Mouse (Mus musculus): Measurements from ENCODE around the gene Prrc2b.

The Prrc2b gene

GRCm38 (mm10) chr2:32150924-32151659 is at the start of gene Prrc2b:
Gene Prrc2b (plus strand): TSS chr2:32151082.
- DNase-seq: peak; percentile 85

- peak; percentile 71 for DNase-seq
Observed at GRCm38 (mm10) chr2:32102944-32103343, 47.9 kb upstream of the Prrc2b start.

DNA sequence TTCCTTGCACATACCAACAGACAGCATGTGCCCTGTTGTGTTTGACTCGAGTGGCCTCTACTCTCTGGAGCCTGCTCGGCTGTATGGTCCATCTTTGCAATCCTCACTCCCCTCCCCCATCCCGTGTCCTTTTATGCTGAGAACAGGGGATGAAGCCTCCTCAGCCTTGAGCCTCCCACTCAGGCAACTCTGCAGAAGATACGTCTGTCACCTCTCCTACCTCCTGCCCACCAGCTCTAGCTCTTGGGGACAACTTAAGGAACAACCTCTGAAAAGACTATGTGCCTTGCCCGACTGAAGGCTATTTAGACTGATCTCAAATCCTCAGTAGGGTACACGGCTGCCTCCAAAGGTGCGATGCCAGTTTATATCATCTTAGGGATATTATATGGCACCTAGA is 47.3 kb upstream of the Prrc2b start:
- DNase-seq: no peak

- no peak for DNase-seq
Observed at GRCm38 (mm10) chr2:32104122-32104521, 46.8 kb upstream of the Prrc2b start.

DNA sequence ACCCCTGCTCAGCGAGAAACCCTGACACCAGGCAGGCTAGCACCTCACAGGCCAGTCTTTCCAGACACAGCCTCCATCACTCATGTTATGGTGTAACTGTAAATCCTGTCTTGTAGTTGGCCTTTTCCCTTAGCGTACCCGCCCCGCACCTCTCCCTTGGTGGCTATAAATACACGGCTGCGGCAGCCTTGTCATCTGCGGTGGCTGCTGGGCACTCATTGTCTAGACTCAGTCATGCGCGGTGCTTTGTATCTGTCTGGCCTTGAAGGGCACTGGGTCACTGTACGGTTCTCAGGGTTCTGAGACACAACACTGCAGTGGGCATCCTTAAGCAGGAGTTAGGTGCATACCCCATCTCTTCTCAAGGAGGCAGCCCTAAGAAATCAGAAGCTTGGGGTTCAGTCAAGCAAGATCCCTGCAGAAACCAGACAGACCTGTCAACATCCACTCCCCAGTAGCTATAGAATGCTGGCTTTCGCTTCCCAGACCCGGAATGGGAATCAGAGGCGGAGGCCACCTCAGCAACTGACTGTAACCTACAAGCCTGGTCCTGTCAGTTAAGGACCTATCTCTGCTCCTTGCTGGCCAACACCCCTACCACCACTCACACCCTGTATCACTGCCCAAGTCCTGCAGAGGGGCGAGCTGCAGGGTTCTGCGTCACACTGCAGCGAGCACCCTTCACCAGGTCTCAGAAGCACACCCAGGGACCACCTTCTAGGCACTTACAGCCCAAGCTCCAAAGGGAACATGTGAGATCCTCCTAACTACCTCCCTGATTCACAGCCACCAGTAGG is 45.6 kb upstream of the Prrc2b start:
- peak; percentile 88 for DNase-seq

GRCm38 (mm10) chr2:32105930-32106329 is 45.0 kb upstream of the Prrc2b start:
- no peak for DNase-seq

GRCm38 (mm10) chr2:32111268-32111667 is 39.6 kb upstream of the Prrc2b start:
- DNase-seq: no peak

DNA sequence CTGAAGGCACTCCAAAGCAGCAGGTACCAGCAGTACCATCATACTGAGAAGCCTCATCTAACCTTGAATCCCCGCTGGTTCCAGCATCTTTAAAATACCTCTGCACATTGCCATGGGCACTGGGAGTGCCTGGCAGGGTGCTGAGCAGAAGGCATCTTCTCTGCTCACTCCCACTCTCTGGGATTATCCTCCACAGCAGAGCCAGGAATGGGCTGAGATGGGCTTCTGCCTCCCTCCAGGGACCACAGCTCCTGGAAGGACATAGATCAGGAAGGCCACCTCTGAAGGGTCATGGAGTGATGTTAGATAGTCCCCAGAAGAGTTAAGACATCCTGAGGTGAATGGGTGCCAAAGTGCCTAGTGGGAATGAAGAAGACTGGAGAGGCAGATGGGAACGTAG is 38.3 kb upstream of the Prrc2b start:
- DNase-seq: no peak

DNA sequence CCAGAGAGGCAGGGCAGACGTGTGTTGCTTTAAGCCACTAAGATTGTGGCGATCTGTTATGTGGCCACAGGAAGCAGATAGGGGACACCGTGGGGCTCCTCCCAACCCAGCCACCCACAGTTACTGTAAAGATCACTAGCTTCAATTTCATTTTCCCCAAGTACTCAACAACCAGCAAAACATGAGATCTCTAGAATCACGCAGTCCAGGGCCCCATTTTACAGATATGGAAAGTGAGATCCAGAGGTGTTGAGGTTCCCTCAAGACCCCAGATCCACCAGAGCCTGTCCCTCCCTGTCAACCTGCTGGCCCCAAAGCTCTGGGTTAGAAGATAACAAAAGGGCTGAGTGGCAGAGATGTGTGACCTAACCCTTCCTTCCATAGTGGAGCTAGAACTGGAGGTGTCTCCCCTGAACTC is 35.0 kb upstream of the Prrc2b start:
- no peak for DNase-seq

GRCm38 (mm10) chr2:32119802-32120750 is 30.8 kb upstream of the Prrc2b start:
- DNase-seq: no peak

DNA sequence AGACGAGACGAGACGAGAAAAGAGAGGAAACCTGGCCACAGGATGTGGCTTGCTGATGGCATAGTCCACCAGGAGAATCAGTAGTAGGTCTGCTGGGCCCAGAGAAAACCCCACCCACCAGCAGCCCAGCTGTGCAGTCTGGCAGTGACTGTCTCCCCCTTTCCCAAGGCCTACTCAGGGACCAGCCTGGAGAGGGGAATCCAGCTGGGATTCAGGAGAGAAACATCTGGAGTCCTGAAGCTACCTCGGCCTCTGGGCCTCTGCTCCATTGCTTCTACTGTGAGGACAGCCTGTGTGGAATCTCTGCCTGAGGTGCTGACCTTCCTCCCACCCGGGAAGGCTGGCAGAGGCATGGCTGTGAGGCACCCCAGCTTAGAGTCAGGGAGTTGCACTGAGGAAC is 29.7 kb upstream of the Prrc2b start:
- DNase-seq: no peak

DNA sequence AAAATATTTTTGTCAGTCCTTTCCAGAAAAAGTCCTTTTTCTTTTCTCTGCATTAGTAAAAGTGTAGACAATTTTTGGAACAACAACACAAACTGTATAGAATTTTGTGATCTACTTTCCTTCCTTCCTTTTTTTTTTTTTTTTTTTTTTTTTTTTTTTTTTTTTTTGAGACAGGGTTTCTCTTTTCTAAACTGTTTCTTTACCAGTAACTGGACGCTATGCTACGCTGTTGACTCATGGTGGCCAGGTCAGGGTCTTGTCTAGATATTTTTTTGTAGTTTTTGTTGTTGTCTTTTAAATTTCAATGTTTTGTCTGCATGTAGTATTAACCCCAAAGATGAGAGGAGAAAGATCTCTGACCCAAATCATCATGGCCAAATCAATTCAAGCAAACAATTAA is 29.1 kb upstream of the Prrc2b start:
- no peak for DNase-seq

DNA sequence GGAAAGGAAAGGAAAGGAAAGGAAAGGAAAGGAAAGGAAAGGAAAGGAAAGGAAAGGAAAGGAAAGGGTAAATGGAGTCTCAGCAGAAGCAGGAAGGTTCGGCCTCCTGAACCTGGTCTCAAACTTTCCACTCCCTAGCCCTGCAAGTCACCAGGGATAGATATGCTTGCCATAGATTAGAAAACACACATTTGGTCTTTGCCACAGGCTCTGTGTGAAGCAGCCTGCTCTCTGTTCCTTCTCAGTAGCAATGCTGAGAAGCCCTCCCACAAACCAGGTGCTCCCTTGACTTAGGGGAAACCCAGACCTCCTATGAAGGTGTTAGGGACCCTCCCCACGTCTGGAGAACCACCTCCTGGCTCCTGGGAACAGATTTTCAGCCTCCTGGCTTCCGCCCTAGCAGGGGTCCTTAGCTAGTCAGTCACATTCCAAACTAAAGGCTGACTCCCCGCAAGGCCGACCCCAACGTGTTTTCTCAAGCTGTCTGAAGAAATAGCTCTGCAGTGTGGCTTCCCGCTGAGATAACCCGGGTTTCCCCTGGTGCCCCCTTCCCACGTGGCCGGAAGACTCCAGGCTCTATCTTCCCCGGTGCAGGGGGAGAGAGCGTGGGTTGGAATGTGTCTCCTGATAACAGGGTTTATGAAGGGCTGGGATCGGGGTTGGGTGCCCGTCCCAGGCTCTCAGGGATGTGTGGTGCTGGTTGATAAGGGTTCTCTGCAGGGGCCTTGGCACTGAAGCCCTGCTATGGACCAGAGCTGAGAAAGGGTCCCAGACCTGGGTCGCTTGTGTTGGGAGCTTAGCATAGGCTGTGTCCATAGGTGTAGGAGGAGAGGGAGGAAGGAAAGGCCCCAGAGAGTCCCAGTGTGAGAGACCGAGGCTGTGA is 23.0 kb upstream of the Prrc2b start:
- DNase-seq: no peak

- DNase-seq: no peak
Observed at GRCm38 (mm10) chr2:32128536-32128841, 22.4 kb upstream of the Prrc2b start.

DNA sequence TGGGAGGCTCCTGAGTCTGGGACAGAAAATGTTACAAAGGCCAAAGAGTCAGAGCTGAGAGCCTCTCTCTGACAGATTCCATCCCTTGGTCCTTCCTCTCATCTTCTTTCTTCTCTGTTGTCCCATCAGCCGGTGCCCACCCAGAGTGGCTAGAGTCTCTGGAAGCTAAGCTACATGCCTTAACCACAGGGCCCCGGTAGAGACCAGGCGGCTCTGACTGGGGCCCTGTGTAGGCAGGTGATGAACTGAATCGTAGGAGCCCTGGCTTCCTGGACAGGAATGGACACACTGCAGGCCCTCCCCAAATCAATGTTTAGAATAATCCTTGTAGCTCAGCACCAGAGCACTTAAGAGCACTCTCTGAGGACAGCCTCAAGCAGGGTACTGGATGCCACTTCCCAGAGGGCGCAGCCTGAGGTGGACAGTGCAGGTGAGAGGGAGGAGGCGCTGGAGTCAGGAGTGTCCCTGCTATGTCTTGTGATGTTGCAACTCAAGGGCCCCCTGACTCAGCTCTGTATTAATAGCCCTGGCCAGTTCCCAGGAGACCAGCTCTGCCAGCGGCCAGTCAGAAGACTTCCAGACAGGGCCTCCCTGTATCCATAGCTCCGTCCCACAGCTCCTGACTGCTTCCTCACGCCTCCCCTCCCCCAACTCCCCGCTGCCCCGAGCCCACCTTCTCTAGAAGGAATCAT is 21.4 kb upstream of the Prrc2b start:
- no peak for DNase-seq

- peak; percentile 66 for DNase-seq
Observed at GRCm38 (mm10) chr2:32130435-32130834, 20.4 kb upstream of the Prrc2b start.

DNA sequence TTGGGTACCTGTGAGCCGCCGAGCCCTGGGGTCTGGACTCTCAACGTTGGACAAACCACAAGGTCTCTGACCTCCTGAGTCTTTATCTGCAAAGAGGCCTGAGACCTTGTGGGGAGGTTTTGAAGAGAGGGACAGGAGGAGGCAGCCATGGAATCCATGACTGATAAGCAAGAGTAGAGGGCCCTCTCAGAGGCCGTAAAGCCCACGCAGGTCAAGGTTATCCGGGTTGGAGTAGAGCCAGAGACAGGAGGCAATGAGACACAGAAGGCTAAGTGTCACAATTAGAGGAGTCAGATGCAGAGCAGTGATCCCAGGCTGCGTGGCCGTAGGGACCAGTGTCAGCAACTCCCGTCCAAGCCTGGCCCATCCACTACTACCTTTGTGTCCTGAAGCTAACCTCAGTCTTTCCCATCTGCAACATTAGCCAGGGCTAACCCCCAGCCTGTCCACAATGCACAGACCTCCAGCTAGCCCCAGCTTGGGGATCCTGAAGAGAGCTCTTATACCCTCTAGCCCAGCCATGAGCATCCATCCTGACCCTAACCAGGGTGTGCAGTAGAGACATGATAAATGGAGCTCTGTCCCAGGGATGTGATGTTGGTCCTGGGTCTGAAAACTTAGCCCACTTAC is 19.6 kb upstream of the Prrc2b start:
- no peak for DNase-seq

DNA sequence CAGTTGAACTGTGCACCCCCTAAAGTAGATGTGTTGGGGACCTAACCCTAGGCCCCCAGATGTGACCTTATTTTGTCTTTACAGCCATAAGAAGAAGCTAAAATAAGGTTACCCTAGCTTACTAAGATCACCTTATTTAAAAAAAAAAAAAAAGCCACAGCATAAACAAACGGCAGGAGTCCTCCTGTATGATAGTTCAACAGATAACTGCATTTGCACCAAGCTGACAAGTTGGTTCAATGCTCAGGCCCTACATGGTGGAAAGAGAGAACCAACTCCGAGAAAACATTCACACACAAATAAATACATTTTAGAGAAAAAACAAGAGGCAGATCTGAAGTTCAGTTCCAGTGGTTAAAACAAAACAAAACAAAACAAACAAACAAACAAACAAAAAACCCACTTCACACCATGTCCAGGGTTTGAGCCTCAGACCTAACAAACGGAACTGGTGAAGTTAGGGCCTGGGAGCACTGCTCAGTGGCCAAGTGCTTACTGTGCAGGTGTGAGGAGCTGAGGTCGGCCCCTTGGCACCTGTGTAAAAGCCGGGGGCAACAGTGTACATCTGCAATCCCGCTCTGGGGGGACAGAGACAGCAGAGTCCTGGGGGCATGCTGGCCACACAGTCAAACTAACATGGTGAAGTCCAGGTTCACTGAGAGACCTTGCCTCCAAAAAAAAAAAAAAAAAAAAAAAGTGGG is 18.9 kb upstream of the Prrc2b start:
- DNase-seq: no peak

- peak; percentile 89 for DNase-seq
Observed at GRCm38 (mm10) chr2:32132567-32132992, 18.3 kb upstream of the Prrc2b start.

- peak; percentile 87 for DNase-seq
Observed at GRCm38 (mm10) chr2:32134039-32134438, 16.8 kb upstream of the Prrc2b start.
